In genomic region chr16:95815966-95816365, GRCm38 (mm10) we compare ENCODE assay signal across 18 mouse cellular contexts.
DNase-seq lines count a peak whose midpoint lies in the region; ATAC-seq and TF ChIP-seq lines count a peak whose summit lies in the region.
"Had no signal": no experiment of that assay in that cellular context is flagged by ENCODE, and none has a peak within 500 bp of the region (broad histone marks: within the 10 kb centered on the region; RNA-seq: fewer than 3 reads in every experiment).

No protein-coding gene starts in this region.

- no peaks in the 10 kb centered on the region for H3K27me3 ChIP-seq in thymus, adult 2 months (ENCODE audit: control insufficient read depth, insufficient read depth, low read length)
- H3K27me3 ChIP-seq: forebrain, embryonic 13.5 days; heart, embryonic 15.5 days; hindbrain, embryonic 13.5 days had no signal

- H3K4me3 ChIP-seq in thymus, adult 2 months (ENCODE audit: control insufficient read depth, insufficient read depth, low read length) = no peak overlapping the region
- H3K4me3 ChIP-seq: embryonic facial prominence, embryonic 10.5 days; forebrain, embryonic 13.5 days; heart, adult 2 months; heart, embryonic 15.5 days; hindbrain, embryonic 13.5 days had no signal

- peak overlapping the region; percentile 7; the same call in 1 of the 2 replicates for H3K27ac ChIP-seq in thymus, adult 2 months (ENCODE audit: control insufficient read depth, insufficient read depth, low read length)
- H3K27ac ChIP-seq: embryonic facial prominence, embryonic 10.5 days; forebrain, embryonic 13.5 days; heart, adult 2 months; heart, embryonic 15.5 days; hindbrain, embryonic 13.5 days; hindbrain, postnatal 0 days had no signal

- TF ChIP-seq CTCF in thymus, adult 2 months (IDR thresholded peaks at IDR 0.05; ENCODE audit: borderline replicate concordance, control insufficient read depth, extremely low read depth, insufficient read depth, low read length, poor library complexity) = no peak

- ATAC-seq in CD4-positive, CD25-positive, alpha-beta regulatory T cell, adult 4 months = peak; percentile 75
- peak; percentile 75 for ATAC-seq in activated CD4-positive, CD25-positive, alpha-beta regulatory T cell, adult 4 months
- ATAC-seq: forebrain, embryonic 13.5 days; hindbrain, postnatal 0 days; intestine, embryonic 16.5 days had no signal

- H3K36me3 ChIP-seq in thymus, adult 2 months (ENCODE audit: control insufficient read depth, insufficient read depth, low read length) = no peaks in the 10 kb centered on the region
- H3K36me3 ChIP-seq: embryonic facial prominence, embryonic 10.5 days; heart, embryonic 15.5 days; hindbrain, embryonic 13.5 days had no signal

- WGBS in thymus, adult 2 months = 43% methylated on average over 13 of the region's 13 CpGs

- H3K4me1 ChIP-seq in thymus, adult 2 months (replicated peaks; ENCODE audit: control insufficient read depth, insufficient read depth, low read length) = peaks cover 61% of the 10 kb centered on the region
- H3K4me1 ChIP-seq: embryonic facial prominence, embryonic 10.5 days had no signal

- TF ChIP-seq POLR2A in thymus, adult 2 months (IDR thresholded peaks at IDR 0.05; ENCODE audit: control insufficient read depth, extremely low read depth, insufficient read depth, low read length, poor library complexity) = no peak

- peak; percentile 44 for DNase-seq in thymus, adult 2 months
- no peak for DNase-seq in thymus, postnatal 14 days
- peak; percentile 58 to 62 for DNase-seq in natural killer cell, adult 2 months (ENCODE audit: low spot score in 2 of 2)
- DNase-seq in cerebellum, adult 9-10 months = no peak
- no peak for DNase-seq in gastrocnemius, postnatal 4 days (ENCODE audit: low spot score in 2 of 2)
- DNase-seq in layer of hippocampus, postnatal 14 days (ENCODE audit: low spot score in 2 of 2) = no peak
- DNase-seq: adrenal gland, postnatal 10 days; cerebellum, adult 11 months; heart, adult 2 months; heart, postnatal 14 days had no signal

Comparison
In these comparisons a context has a peak if more than half of its experiments do, and no peak if none do; other contexts are left out.
1. DNase-seq: peak in thymus, adult 2 months (single experiment) and natural killer cell, adult 2 months (2 of 2); none in thymus, postnatal 14 days (single experiment), cerebellum, adult 9-10 months (single experiment), gastrocnemius, postnatal 4 days (0 of 2) and layer of hippocampus, postnatal 14 days (0 of 2).